9 mouse cellular contexts compared by ENCODE assay signal in genomic region chr15:99663964-99664599, GRCm38 (mm10). TPM values are rescaled to one million over a fixed set of nuclear protein-coding genes. Genes with fewer than 3 reads are reported as not detected.
DNase-seq lines count a peak whose midpoint lies in the region; ATAC-seq and TF ChIP-seq lines count a peak whose summit lies in the region.
"Had no signal": no experiment of that assay in that cellular context is flagged by ENCODE, and none has a peak within 500 bp of the region (broad histone marks: within the 10 kb centered on the region; RNA-seq: fewer than 3 reads in every experiment).

No protein-coding gene starts in this region.

- TF ChIP-seq CTCF in thymus, adult 2 months (IDR thresholded peaks at IDR 0.05; ENCODE audit: borderline replicate concordance, control insufficient read depth, extremely low read depth, insufficient read depth, low read length, poor library complexity), result 0 out of 2 replicates have a peak, but pooled peaks have one; percentile 12
- TF ChIP-seq CTCF in layer of hippocampus, adult 2 months (conservative IDR thresholded peaks at IDR 0.05), result no peak

- peak overlapping the region; percentile 79 for H3K4me2 ChIP-seq in midbrain, embryonic 15.5 days

- WGBS in thymus, adult 2 months, result 7% methylated on average over 17 of the region's 17 CpGs
- WGBS in midbrain, embryonic 15.5 days, result 4% methylated on average over 17 of the region's 17 CpGs

- 0 out of 2 replicates have a peak, but pooled peaks have one; percentile 4 for ATAC-seq in cerebellum, adult (ENCODE audit: insufficient number of reproducible peaks, low FRiP score, low TSS enrichment)
- no peak; the same call in 1 of the 2 replicates for ATAC-seq in midbrain, embryonic 15.5 days (replicated peaks)

- H3K27ac ChIP-seq in thymus, adult 2 months (ENCODE audit: control insufficient read depth, insufficient read depth, low read length), result no peak overlapping the region
- peak overlapping the region; percentile 44; the same call in 1 of the 2 replicates for H3K27ac ChIP-seq in layer of hippocampus, adult 2 months
- H3K27ac ChIP-seq in midbrain, embryonic 15.5 days, result peak overlapping the region; percentile 88

- peaks cover 11% of the 10 kb centered on the region; the same call in 1 of the 2 replicates for H3K27me3 ChIP-seq in thymus, adult 2 months (ENCODE audit: control insufficient read depth, insufficient read depth, low read length)
- H3K27me3 ChIP-seq in midbrain, embryonic 15.5 days (replicated peaks), result no peaks in the 10 kb centered on the region

- H3K9ac ChIP-seq in midbrain, embryonic 15.5 days, result peak overlapping the region; percentile 51

- H3K4me3 ChIP-seq in thymus, adult 2 months (ENCODE audit: control insufficient read depth, insufficient read depth, low read length), result no peak overlapping the region
- H3K4me3 ChIP-seq in layer of hippocampus, adult 2 months, result peak overlapping the region; percentile 54
- peak overlapping the region; percentile 41 for H3K4me3 ChIP-seq in midbrain, embryonic 15.5 days

- H3K36me3 ChIP-seq in thymus, adult 2 months (ENCODE audit: control insufficient read depth, insufficient read depth, low read length), result no peaks in the 10 kb centered on the region
- no peaks in the 10 kb centered on the region for H3K36me3 ChIP-seq in midbrain, embryonic 15.5 days (replicated peaks)

- no peak for TF ChIP-seq POLR2A in thymus, adult 2 months (IDR thresholded peaks at IDR 0.05; ENCODE audit: control insufficient read depth, extremely low read depth, insufficient read depth, low read length, poor library complexity)

- 0 out of 2 replicates have a peak, but pooled peaks cover 4% of the 10 kb centered on the region for H3K4me1 ChIP-seq in thymus, adult 2 months (replicated peaks; ENCODE audit: control insufficient read depth, insufficient read depth, low read length)
- H3K4me1 ChIP-seq in midbrain, embryonic 15.5 days, result peaks cover 47% of the 10 kb centered on the region

- no peak for DNase-seq in cerebellum, adult 8-10 months
- DNase-seq in thymus, adult 2 months, result no peak
- DNase-seq in thymus, adult 18-20 months, result no peak
- peak; percentile 50 to 64 for DNase-seq in layer of hippocampus, adult 2 months (ENCODE audit: low spot score in 2 of 2)
- DNase-seq in embryo, embryonic 10.5 days (ENCODE audit: low spot score), result no peak
- no peak for DNase-seq in thymus, postnatal 14 days

- no peaks in the 10 kb centered on the region for H3K9me3 ChIP-seq in midbrain, embryonic 15.5 days

RNA-seq across cellular contexts. Expression of gene Asic1, which starts 6.1 kb away (rescaled TPM):
- 0.13 and 0.19 TPM in 2 replicates for polyA plus RNA-seq in thymus, adult 2 months (2012; rRNA removed)
- total RNA-seq in layer of hippocampus, adult 2 months (2021), result 10 to 100 TPM; 33.9 to 37.3 TPM
- polyA plus RNA-seq in midbrain, embryonic 15.5 days (2015; fragmentation: Nextera tagmentation; extraction: Ambion mirVana), result 64.0 and 65.9 TPM in 2 replicates

RNA-seq across cellular contexts. Expression of gene Racgap1, which starts 12.6 kb away (rescaled TPM):
- polyA plus RNA-seq in thymus, adult 2 months (2012; rRNA removed), result 80.2 and 95.6 TPM in 2 replicates
- total RNA-seq in layer of hippocampus, adult 2 months (2021), result 1 to 10 TPM; 5.0 to 5.2 TPM
- polyA plus RNA-seq in midbrain, embryonic 15.5 days (2015; fragmentation: Nextera tagmentation; extraction: Ambion mirVana), result 49.0 and 56.9 TPM in 2 replicates

RNA-seq across cellular contexts. Expression of gene Smarcd1, which starts 37.8 kb away (rescaled TPM):
- 106 and 111 TPM in 2 replicates for polyA plus RNA-seq in thymus, adult 2 months (2012; rRNA removed)
- 100 to 1,000 TPM; 118 to 123 TPM for total RNA-seq in layer of hippocampus, adult 2 months (2021)
- polyA plus RNA-seq in midbrain, embryonic 15.5 days (2015; fragmentation: Nextera tagmentation; extraction: Ambion mirVana), result 114 and 119 TPM in 2 replicates

RNA-seq across cellular contexts. Expression of gene Gm17349, which starts 41.2 kb away (rescaled TPM):
- polyA plus RNA-seq in thymus, adult 2 months (2012; rRNA removed), result not detected in 2 replicates
- 1 to 10 TPM; 3.9 to 7.1 TPM for total RNA-seq in layer of hippocampus, adult 2 months (2021)
- not detected in 2 replicates for polyA plus RNA-seq in midbrain, embryonic 15.5 days (2015; fragmentation: Nextera tagmentation; extraction: Ambion mirVana)
- polyA plus RNA-seq: gonadal fat pad, adult 2 months had no signal

RNA-seq across cellular contexts. Expression of gene Gpd1, which starts 53.2 kb away (rescaled TPM):
- 108 and 187 TPM in 2 replicates for polyA plus RNA-seq in thymus, adult 2 months (2012; rRNA removed)
- 100 to 1,000 TPM; 142 to 148 TPM for total RNA-seq in layer of hippocampus, adult 2 months (2021)
- polyA plus RNA-seq in midbrain, embryonic 15.5 days (2015; fragmentation: Nextera tagmentation; extraction: Ambion mirVana), result 1.5 and 1.8 TPM in 2 replicates

Comparison
In these comparisons a context has a peak if more than half of its experiments do, and no peak if none do; other contexts are left out.
1. DNase-seq: peak in layer of hippocampus, adult 2 months (2 of 2); none in cerebellum, adult 8-10 months (single experiment), thymus, adult 2 months (single experiment), thymus, adult 18-20 months (0 of 2), embryo, embryonic 10.5 days (single experiment) and thymus, postnatal 14 days (single experiment).
2. RNA of gene Asic1, which starts 6.1 kb away (polyA plus RNA-seq): 64.0 to 65.9 TPM in midbrain, embryonic 15.5 days; 0.13 to 0.19 TPM in thymus, adult 2 months; every median in the first group is over 10 times any median in the second.